Mouse (Mus musculus) spleen, adult 2 months (tissue): ENCODE measurements around the gene Hist1h2ae. TPM values are rescaled to one million over a fixed set of nuclear protein-coding genes. Genes with fewer than 3 reads are reported as not detected.
"Not testable (repeated sequence)": the region's sequence is repeated elsewhere in the genome, so short reads cannot be mapped to it uniquely, and the experiment has no call there.

Experiments
- DNase-seq, 2 experiments: peaks; one replicate each; pipeline versions ENCODE4 v3.0.0 to v3.0.0-alpha.2; 2012 to 2021; ENCODE audit warnings: low spot score in 2 of 2, low read depth in 1 of 2
- H3K27ac ChIP-seq: fragments of 200-500 bp; 2 replicates; pipeline ENCODE4 v1.5.1; 2012; ENCODE audit warnings: low read length, inconsistent platforms; ENCODE audit not compliant: insufficient read depth
- H3K27me3 ChIP-seq: fragments of 200-500 bp; 2 replicates; pipeline ENCODE4 v1.6.1; 2012; ENCODE audit warnings: mild to moderate bottlenecking, moderate library complexity, low read length, inconsistent platforms; ENCODE audit not compliant: control insufficient read depth, insufficient read depth
- H3K36me3 ChIP-seq: fragments of 200-500 bp; 2 replicates; pipeline ENCODE4 v1.6.1; 2012; ENCODE audit warnings: mild to moderate bottlenecking, low read length, inconsistent platforms; ENCODE audit not compliant: control insufficient read depth, insufficient read depth
- H3K4me1 ChIP-seq: fragments of 200-500 bp; 2 replicates; pipeline ENCODE4 v1.6.1; 2011; ENCODE audit warnings: inconsistent platforms; ENCODE audit not compliant: control insufficient read depth, insufficient read depth, insufficient read length
- H3K4me3 ChIP-seq: fragments of 200-500 bp; 2 replicates; pipeline ENCODE4 v1.5.1; 2011; ENCODE audit warnings: mild to moderate bottlenecking, inconsistent platforms; ENCODE audit not compliant: insufficient read depth, insufficient read length; ENCODE audit errors: extremely low read depth
- CTCF ChIP-seq: fragments of 200-500 bp; IDR thresholded peaks from 2 replicates; pipeline ENCODE4 v1.5.1; 2011; ENCODE audit warnings: mild to moderate bottlenecking, inconsistent platforms; ENCODE audit not compliant: insufficient read depth, insufficient read length, insufficient replicate concordance; ENCODE audit errors: extremely low read depth
- POLR2A ChIP-seq: fragments of 200-500 bp; IDR thresholded peaks from 2 replicates; pipeline ENCODE4 v1.6.1; 2011; ENCODE audit warnings: low read depth, low read length, inconsistent platforms
- WGBS: fragments of 180-500 bp; shearing (Covaris S2); methylation state at CpG from one replicate; pipeline ENCODE4 v1.1.7; 2018; 5-methylcytosine and 5-hydroxymethylcytosine counted together
- polyA plus RNA-seq: library from polyadenylated mRNA; depleted of rRNA; stranded (reverse); fragments of >200 nt; gene quantifications from 2 replicates; pipeline ENCODE4 v1.2.3, GENCODE M21; 2012

The Hist1h2ae gene
- polyA plus RNA-seq, 1 experiment: 15.5 TPM

- peak within 1 kb of the TSS; percentile 49 for H3K4me3 ChIP-seq
- H3K4me1 ChIP-seq, H3K36me3 ChIP-seq, H3K27me3 ChIP-seq: not testable (repeated sequence)
- TF ChIP-seq POLR2A (peak; percentile 54), CTCF (0 out of 2 replicates have a peak, but pooled peaks have one; percentile 5)
- peak; percentile 61 to 74 for DNase-seq
- WGBS: under 1% methylated on average over 47 of the region's 47 CpGs
- peak within 1 kb of the TSS; percentile 84 for H3K27ac ChIP-seq
Observed at GRCm38 (mm10) chr13:23551146-23551834, 19.7 kb downstream of the Hist1h2ae start, which contains the start of gene Hist1h4f. Hist1h4f (minus strand) TSS chr13:23551648.

- no peaks in the 10 kb centered on the region for H3K27me3 ChIP-seq
- no peak for DNase-seq
- peak overlapping the region; percentile 22; the same call in 1 of the 2 replicates for H3K27ac ChIP-seq
- no peak for TF ChIP-seq POLR2A
- no peak for TF ChIP-seq CTCF
- peak overlapping the region; percentile 49; the same call in 1 of the 2 replicates for H3K4me3 ChIP-seq
- WGBS: 9% methylated on average over 3 of the region's 3 CpGs
- no peaks in the 10 kb centered on the region for H3K36me3 ChIP-seq
- peaks cover 4% of the 10 kb centered on the region for H3K4me1 ChIP-seq
Observed at GRCm38 (mm10) chr13:23550761-23551145, 20.3 kb downstream of the Hist1h2ae start.

GRCm38 (mm10) chr13:23546694-23547093 is 24.3 kb downstream of the Hist1h2ae start:
- Histone ChIP-seq H3K27me3 (no peaks in the 10 kb centered on the region), H3K27ac (no peak overlapping the region), H3K36me3 (no peaks in the 10 kb centered on the region), H3K4me3 (no peak overlapping the region), H3K4me1 (peaks cover 4% of the 10 kb centered on the region)
- DNase-seq: no peak
- WGBS: 89% methylated on average over 5 of the region's 5 CpGs
- TF ChIP-seq POLR2A (no peak), CTCF (no peak)

GRCm38 (mm10) chr13:23544787-23545120 is 26.3 kb downstream of the Hist1h2ae start:
- not testable (repeated sequence) for DNase-seq, H3K4me1 ChIP-seq, H3K36me3 ChIP-seq, H3K27me3 ChIP-seq
- 0% methylated on average over 12 of the region's 14 CpGs for WGBS
- H3K4me3 ChIP-seq: peak overlapping the region; percentile 52
- peak overlapping the region; percentile 88 for H3K27ac ChIP-seq

GRCm38 (mm10) chr13:23543965-23544786 is 26.8 kb downstream of the Hist1h2ae start, which contains the start of gene Hist1h3f:
Hist1h3f (plus strand) TSS chr13:23544052.
- Histone ChIP-seq H3K4me1 (no peaks in the 10 kb centered on the region), H3K4me3 (peak within 1 kb of the TSS; percentile 68), H3K27ac (peak within 1 kb of the TSS; percentile 96), H3K27me3 (no peaks in the 10 kb centered on the region), H3K36me3 (no peaks in the 10 kb centered on the region)
- peak; percentile 46 to 95 for DNase-seq
- TF ChIP-seq CTCF (no peak), POLR2A (peak; percentile 96)
- under 1% methylated on average over 25 of the region's 45 CpGs for WGBS

GRCm38 (mm10) chr13:23542999-23543607 is 27.9 kb downstream of the Hist1h2ae start, which contains the start of gene Hist1h2bh:
Hist1h2bh (minus strand) TSS chr13:23543392.
- peak; percentile 61 to 93 for DNase-seq
- not testable (repeated sequence) for H3K27me3 ChIP-seq, H3K4me1 ChIP-seq, H3K36me3 ChIP-seq
- peak; percentile 72 for TF ChIP-seq POLR2A
- peak within 1 kb of the TSS; percentile 68 for H3K4me3 ChIP-seq
- peak within 1 kb of the TSS; percentile 96 for H3K27ac ChIP-seq
- under 1% methylated on average over 33 of the region's 42 CpGs for WGBS

GRCm38 (mm10) chr13:23542225-23542980 is 28.6 kb downstream of the Hist1h2ae start:
- 24% methylated on average over 3 of the region's 3 CpGs for WGBS
- not testable (repeated sequence) for H3K27me3 ChIP-seq, DNase-seq, H3K4me1 ChIP-seq, H3K36me3 ChIP-seq
- Histone ChIP-seq H3K27ac (peak overlapping the region; percentile 96), H3K4me3 (peak overlapping the region; percentile 68)
